Comparison of ENCODE assay signal across 11 mouse cellular contexts in genomic region chr11:80478694-80479412, GRCm38 (mm10). TPM values are rescaled to one million over a fixed set of nuclear protein-coding genes. Genes with fewer than 3 reads are reported as not detected.
DNase-seq lines count a peak whose midpoint lies in the region; ATAC-seq and TF ChIP-seq lines count a peak whose summit lies in the region.
"Had no signal": no experiment of that assay in that cellular context is flagged by ENCODE, and none has a peak within 500 bp of the region (broad histone marks: within the 10 kb centered on the region; RNA-seq: fewer than 3 reads in every experiment).

No protein-coding gene starts in this region.

- peaks cover 2% of the 10 kb centered on the region; the same call in 1 of the 2 replicates for H3K36me3 ChIP-seq in kidney, embryonic 14.5 days (ENCODE audit: control insufficient read depth, insufficient read depth, low read length)
- H3K36me3 ChIP-seq in hindbrain, embryonic 15.5 days = no peaks in the 10 kb centered on the region
- H3K36me3 ChIP-seq in midbrain, embryonic 13.5 days = peaks cover 20% of the 10 kb centered on the region; the same call in 1 of the 2 replicates

- TF ChIP-seq POLR2A in cortical plate, adult 2 months (IDR thresholded peaks at IDR 0.05; ENCODE audit: extremely low read depth, insufficient read depth, low read length) = no peak

- no peak for TF ChIP-seq CTCF in cortical plate, adult 2 months (IDR thresholded peaks at IDR 0.05; ENCODE audit: extremely low read depth, insufficient read depth, low read length)

- ATAC-seq in kidney, embryonic 14.5 days (ENCODE audit: low FRiP score, low TSS enrichment) = no peak
- ATAC-seq in hindbrain, embryonic 15.5 days (ENCODE audit: low FRiP score, low read depth) = no peak
- no peak for ATAC-seq in midbrain, embryonic 13.5 days
- ATAC-seq: CD4-positive, CD25-positive, alpha-beta regulatory T cell, adult 4 months had no signal

- 0 out of 2 replicates have a peak overlapping the region, but pooled peaks have one; percentile 18 for H3K9ac ChIP-seq in kidney, embryonic 14.5 days (ENCODE audit: low read depth, low read length)
- H3K9ac ChIP-seq in hindbrain, embryonic 15.5 days = peak overlapping the region; percentile 95
- peak overlapping the region; percentile 100 for H3K9ac ChIP-seq in midbrain, embryonic 13.5 days (replicated peaks)

- H3K9me3 ChIP-seq in kidney, embryonic 14.5 days (ENCODE audit: control insufficient read depth, low read length) = no peaks in the 10 kb centered on the region
- H3K9me3 ChIP-seq in hindbrain, embryonic 15.5 days = no peaks in the 10 kb centered on the region
- H3K9me3 ChIP-seq in midbrain, embryonic 13.5 days = no peaks in the 10 kb centered on the region

- 65% methylated on average over 14 of the region's 14 CpGs for WGBS in kidney, embryonic 14.5 days
- 29% methylated on average over 14 of the region's 14 CpGs for WGBS in hindbrain, embryonic 15.5 days
- WGBS in midbrain, embryonic 13.5 days = 33% methylated on average over 14 of the region's 14 CpGs

- peaks cover 12% of the 10 kb centered on the region for H3K4me1 ChIP-seq in kidney, embryonic 14.5 days (ENCODE audit: control insufficient read depth, insufficient read depth, low read length)
- H3K4me1 ChIP-seq in cortical plate, adult 2 months (ENCODE audit: control insufficient read depth, insufficient read depth, low read length) = peaks cover 3% of the 10 kb centered on the region
- H3K4me1 ChIP-seq in hindbrain, embryonic 15.5 days (replicated peaks) = peaks cover 44% of the 10 kb centered on the region
- peaks cover 69% of the 10 kb centered on the region for H3K4me1 ChIP-seq in midbrain, embryonic 13.5 days (replicated peaks)

- H3K27me3 ChIP-seq in kidney, embryonic 14.5 days (ENCODE audit: control insufficient read depth, insufficient read depth, low read length) = no peaks in the 10 kb centered on the region
- H3K27me3 ChIP-seq in hindbrain, embryonic 15.5 days = no peaks in the 10 kb centered on the region
- peaks cover 20% of the 10 kb centered on the region for H3K27me3 ChIP-seq in midbrain, embryonic 13.5 days

- H3K4me3 ChIP-seq in kidney, embryonic 14.5 days (ENCODE audit: low read length) = no peak overlapping the region
- peak overlapping the region; percentile 100 for H3K4me3 ChIP-seq in cortical plate, adult 2 months (ENCODE audit: insufficient read depth, low read length)
- H3K4me3 ChIP-seq in hindbrain, embryonic 15.5 days = peak overlapping the region; percentile 75
- H3K4me3 ChIP-seq in midbrain, embryonic 13.5 days (replicated peaks) = peak overlapping the region; percentile 89
- H3K4me3 ChIP-seq: erythroblast, embryonic 14.5 days had no signal

- no peak for DNase-seq in kidney, adult 9 months
- DNase-seq in ovary, postnatal 36 days (ENCODE audit: low spot score) = no peak
- no peak for DNase-seq in B cell, adult 2 months
- DNase-seq in adipocyte (ENCODE audit: low spot score) = no peak
- DNase-seq: lung, postnatal 10 days had no signal

- H3K27ac ChIP-seq in kidney, embryonic 14.5 days (ENCODE audit: low read depth, low read length) = no peak overlapping the region
- peak overlapping the region; percentile 93 for H3K27ac ChIP-seq in cortical plate, adult 2 months (ENCODE audit: insufficient read depth, low read length)
- peak overlapping the region; percentile 98 for H3K27ac ChIP-seq in hindbrain, embryonic 15.5 days (replicated peaks)
- peak overlapping the region; percentile 99 for H3K27ac ChIP-seq in midbrain, embryonic 13.5 days

- peak overlapping the region; percentile 19; the same call in 1 of the 2 replicates for H3K4me2 ChIP-seq in kidney, embryonic 14.5 days (replicated peaks; ENCODE audit: low read depth, low read length)
- peak overlapping the region; percentile 94 for H3K4me2 ChIP-seq in hindbrain, embryonic 15.5 days
- peak overlapping the region; percentile 98 for H3K4me2 ChIP-seq in midbrain, embryonic 13.5 days (replicated peaks)

RNA-seq across cellular contexts. Expression of gene Cdk5r1, which starts 2.0 kb away (rescaled TPM):
- polyA plus RNA-seq in kidney, embryonic 14.5 days (2014; fragmentation: Nextera tagmentation; extraction: Ambion mirVana) = 0.84 and 1.6 TPM in 2 replicates
- polyA plus RNA-seq in cortical plate, adult 2 months (2012; rRNA removed) = 215 and 234 TPM in 2 replicates
- polyA plus RNA-seq in hindbrain, embryonic 15.5 days (2015; fragmentation: Nextera tagmentation; extraction: Ambion mirVana) = 81.6 and 90.9 TPM in 2 replicates
- polyA plus RNA-seq in midbrain, embryonic 13.5 days (2015; fragmentation: Nextera tagmentation; extraction: Ambion mirVana) = 88.3 and 98.6 TPM in 2 replicates

RNA-seq across cellular contexts. Expression of gene Psmd11, which starts 50.4 kb away (rescaled TPM):
- polyA plus RNA-seq in kidney, embryonic 14.5 days (2014; fragmentation: Nextera tagmentation; extraction: Ambion mirVana) = 300 and 337 TPM in 2 replicates
- 63.5 and 67.0 TPM in 2 replicates for polyA plus RNA-seq in cortical plate, adult 2 months (2012; rRNA removed)
- 264 and 269 TPM in 2 replicates for polyA plus RNA-seq in hindbrain, embryonic 15.5 days (2015; fragmentation: Nextera tagmentation; extraction: Ambion mirVana)
- polyA plus RNA-seq in midbrain, embryonic 13.5 days (2015; fragmentation: Nextera tagmentation; extraction: Ambion mirVana) = 321 and 336 TPM in 2 replicates

Comparison
In these comparisons a context has a peak if more than half of its experiments do, and no peak if none do; other contexts are left out.
1. H3K4me2 ChIP-seq: peak in every context shown above with its lines; median percentile 98 in midbrain, embryonic 13.5 days; 94 in hindbrain, embryonic 15.5 days; 19 in kidney, embryonic 14.5 days.
2. H3K9ac ChIP-seq: peak in every context shown above with its lines; median percentile 100 in midbrain, embryonic 13.5 days; 95 in hindbrain, embryonic 15.5 days; 18 in kidney, embryonic 14.5 days.
3. RNA of gene Cdk5r1, which starts 2.0 kb away (polyA plus RNA-seq): 215 to 234 TPM in cortical plate, adult 2 months, 88.3 to 98.6 TPM in midbrain, embryonic 13.5 days and 81.6 to 90.9 TPM in hindbrain, embryonic 15.5 days; 0.84 to 1.6 TPM in kidney, embryonic 14.5 days; every median in the first group is over 10 times any median in the second.